Mouse (Mus musculus): ENCODE results near the gene Gm5767. TPM values are rescaled to one million over a fixed set of nuclear protein-coding genes. Genes with fewer than 3 reads are reported as not detected.

Gene Gm5767
- polyA plus RNA-seq (2014; fragmentation: Nextera tagmentation; extraction: Ambion mirVana): not detected in 2 replicates

DNA sequence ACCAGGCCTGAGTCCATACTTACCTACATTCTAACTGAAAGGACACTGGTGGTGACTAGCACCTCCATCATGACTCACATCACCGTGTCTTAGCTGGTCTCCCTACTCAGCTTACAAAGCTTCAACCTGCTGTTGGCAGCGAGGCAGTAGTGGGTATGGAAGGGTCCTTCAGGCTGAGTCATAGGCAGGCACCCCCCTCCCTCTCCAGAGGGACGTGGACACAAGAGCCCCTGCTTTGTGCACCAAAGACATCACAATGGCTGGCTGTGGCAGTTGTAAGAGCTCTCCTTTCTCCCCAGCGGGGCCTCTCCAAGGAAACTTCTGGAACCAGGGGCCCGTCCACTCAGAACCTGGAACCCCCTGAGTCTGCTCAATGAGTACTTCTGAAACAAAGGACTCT lies at the start of gene Gm5767:
TSS of gene Gm5767 (plus strand) at position 301 of the 400 bp plus-strand sequence.
- no peak within 1 kb of the TSS for H3K9ac ChIP-seq (ENCODE audit: low read depth, low read length)
- no peak within 1 kb of the TSS for H3K27ac ChIP-seq (ENCODE audit: low read depth, low read length)
- no peaks in the 10 kb centered on the region; the same call in 1 of the 2 replicates for H3K36me3 ChIP-seq (ENCODE audit: control insufficient read depth, insufficient read depth, low read length)
- H3K4me3 ChIP-seq (ENCODE audit: low read depth, low read length): no peak within 1 kb of the TSS
- no peaks in the 10 kb centered on the region for H3K27me3 ChIP-seq (ENCODE audit: control insufficient read depth, insufficient read depth, low read length)
- no peak within 1 kb of the TSS for H3K4me2 ChIP-seq
- 77% methylated on average over 5 of the region's 5 CpGs for WGBS (ENCODE audit: insufficient replicate concordance)
- no peaks in the 10 kb centered on the region for H3K4me1 ChIP-seq (ENCODE audit: control insufficient read depth, insufficient read depth, low read length)
- ATAC-seq (replicated peaks; ENCODE audit: insufficient number of reproducible peaks, low FRiP score, low TSS enrichment): no peak
- H3K9me3 ChIP-seq (replicated peaks; ENCODE audit: control insufficient read depth, low read length): no peaks in the 10 kb centered on the region

DNA sequence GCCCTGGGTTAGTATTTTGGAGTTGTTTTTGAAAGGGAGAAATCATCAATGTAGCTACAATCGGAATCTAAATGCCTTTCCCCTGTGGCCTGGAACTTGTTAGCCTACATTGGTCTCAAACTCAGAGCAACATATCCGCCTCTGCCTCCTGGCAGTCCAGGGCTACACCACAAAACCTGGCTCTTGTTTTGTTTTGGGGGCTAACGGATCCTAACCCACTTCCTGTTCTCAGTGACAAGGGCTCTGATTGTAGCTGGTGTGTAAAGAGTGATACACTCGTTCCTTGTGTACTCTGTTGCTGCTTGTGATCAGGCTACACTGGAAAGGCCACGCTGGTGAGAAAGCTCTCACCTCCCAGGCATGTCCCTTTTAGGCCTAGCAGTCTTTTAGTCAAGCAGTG lies 49.1 kb upstream of the Gm5767 start:
- Histone ChIP-seq H3K4me2 (no peak overlapping the region), H3K9ac (ENCODE audit: low read depth, low read length) (no peak overlapping the region), H3K4me1 (ENCODE audit: control insufficient read depth, insufficient read depth, low read length) (peaks cover 4% of the 10 kb centered on the region; the same call in 1 of the 2 replicates), H3K4me3 (ENCODE audit: low read depth, low read length) (no peak overlapping the region), H3K36me3 (ENCODE audit: control insufficient read depth, insufficient read depth, low read length) (peaks cover 5% of the 10 kb centered on the region; the same call in 1 of the 2 replicates), H3K9me3 (replicated peaks; ENCODE audit: control insufficient read depth, low read length) (no peaks in the 10 kb centered on the region), H3K27me3 (ENCODE audit: control insufficient read depth, insufficient read depth, low read length) (no peaks in the 10 kb centered on the region), H3K27ac (ENCODE audit: low read depth, low read length) (no peak overlapping the region)
- WGBS (ENCODE audit: insufficient replicate concordance): 76% methylated on average over 5 of the region's 5 CpGs
- ATAC-seq (replicated peaks; ENCODE audit: insufficient number of reproducible peaks, low FRiP score, low TSS enrichment): no peak

DNA sequence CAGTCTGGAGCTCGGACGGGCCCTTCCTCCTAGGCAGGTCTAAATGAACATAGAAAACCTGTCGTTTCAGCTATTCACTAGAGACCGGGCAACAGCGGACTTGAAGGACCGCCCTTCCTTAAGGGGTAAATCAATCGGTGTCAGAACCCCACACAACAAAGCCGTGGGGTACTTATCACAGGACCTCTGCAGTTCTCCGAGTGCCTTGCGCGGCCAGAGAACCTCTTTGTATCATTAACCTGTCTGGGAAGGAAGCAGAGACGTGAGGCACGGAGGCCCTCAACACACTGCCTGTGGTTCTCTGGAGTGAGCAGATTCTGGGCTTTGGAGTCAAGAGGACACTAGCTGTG lies 43.7 kb upstream of the Gm5767 start:
- Histone ChIP-seq H3K4me3 (ENCODE audit: low read depth, low read length) (peak overlapping the region; percentile 80), H3K9ac (ENCODE audit: low read depth, low read length) (peak overlapping the region; percentile 93), H3K4me2 (peak overlapping the region; percentile 81), H3K9me3 (replicated peaks; ENCODE audit: control insufficient read depth, low read length) (no peaks in the 10 kb centered on the region), H3K27me3 (ENCODE audit: control insufficient read depth, insufficient read depth, low read length) (no peaks in the 10 kb centered on the region), H3K4me1 (ENCODE audit: control insufficient read depth, insufficient read depth, low read length) (peaks cover 18% of the 10 kb centered on the region), H3K36me3 (ENCODE audit: control insufficient read depth, insufficient read depth, low read length) (peaks cover 7% of the 10 kb centered on the region), H3K27ac (ENCODE audit: low read depth, low read length) (peak overlapping the region; percentile 86)
- WGBS (ENCODE audit: insufficient replicate concordance): under 1% methylated on average over 13 of the region's 13 CpGs
- ATAC-seq (replicated peaks; ENCODE audit: insufficient number of reproducible peaks, low FRiP score, low TSS enrichment): no peak

DNA sequence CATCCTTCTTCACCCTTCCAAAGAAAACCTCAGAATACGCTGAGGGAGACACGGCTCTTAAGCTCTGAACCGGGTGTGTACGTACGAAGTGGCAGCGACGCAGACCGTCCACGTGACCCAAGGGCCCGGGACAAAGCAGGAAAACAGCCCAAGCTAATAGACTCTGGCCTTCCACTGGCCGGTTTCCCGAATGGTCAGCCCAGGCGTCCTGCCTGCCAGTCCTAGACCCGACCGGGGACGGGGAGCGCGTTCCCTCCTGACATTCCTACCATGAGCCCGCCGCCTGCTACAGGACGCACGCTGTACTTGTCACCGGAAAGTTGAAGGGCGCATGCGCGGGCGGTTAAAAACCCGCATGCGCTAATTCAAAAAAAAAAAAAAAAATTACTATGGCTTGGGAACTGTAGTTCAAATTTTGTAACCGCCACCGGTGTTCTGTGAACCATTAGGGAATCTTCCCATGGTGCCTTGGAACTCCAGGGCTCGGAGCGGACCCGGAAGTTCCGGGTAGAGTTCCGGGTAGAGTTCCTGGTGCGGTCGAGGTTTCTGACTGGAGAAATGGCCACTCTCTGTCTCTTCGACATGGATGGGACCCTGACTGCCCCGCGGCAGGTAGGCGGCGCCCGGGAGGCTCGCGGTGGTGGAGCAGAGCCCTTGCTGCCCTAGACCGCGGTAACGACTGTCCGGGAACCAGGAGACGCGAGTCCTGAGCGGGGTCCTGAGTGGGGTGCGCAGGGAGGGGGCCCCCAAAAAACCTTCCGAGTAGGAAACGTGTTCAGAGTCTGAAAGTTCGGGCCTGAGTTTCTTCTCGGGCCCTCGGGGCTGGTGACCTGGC lies 43.1 kb upstream of the Gm5767 start, which contains the start of the genes Pmm2 and Tmem186:
TSS of gene Pmm2 (plus strand) at position 458 of the 835 bp plus-strand sequence.
TSS of gene Tmem186 (minus strand) at position 496 of the 835 bp plus-strand sequence.
- Histone ChIP-seq H3K9ac (ENCODE audit: low read depth, low read length) (peak within 1 kb of the TSS; percentile 93), H3K27ac (ENCODE audit: low read depth, low read length) (peak within 1 kb of the TSS; percentile 86), H3K4me3 (ENCODE audit: low read depth, low read length) (peak within 1 kb of the TSS; percentile 80), H3K36me3 (ENCODE audit: control insufficient read depth, insufficient read depth, low read length) (peaks cover 7% of the 10 kb centered on the region), H3K4me2 (peak within 1 kb of the TSS; percentile 81), H3K4me1 (ENCODE audit: control insufficient read depth, insufficient read depth, low read length) (peaks cover 18% of the 10 kb centered on the region), H3K27me3 (ENCODE audit: control insufficient read depth, insufficient read depth, low read length) (no peaks in the 10 kb centered on the region), H3K9me3 (replicated peaks; ENCODE audit: control insufficient read depth, low read length) (no peaks in the 10 kb centered on the region)
- ATAC-seq (replicated peaks; ENCODE audit: insufficient number of reproducible peaks, low FRiP score, low TSS enrichment): peak; percentile 83
- under 1% methylated on average over 59 of the region's 59 CpGs for WGBS (ENCODE audit: insufficient replicate concordance)

DNA sequence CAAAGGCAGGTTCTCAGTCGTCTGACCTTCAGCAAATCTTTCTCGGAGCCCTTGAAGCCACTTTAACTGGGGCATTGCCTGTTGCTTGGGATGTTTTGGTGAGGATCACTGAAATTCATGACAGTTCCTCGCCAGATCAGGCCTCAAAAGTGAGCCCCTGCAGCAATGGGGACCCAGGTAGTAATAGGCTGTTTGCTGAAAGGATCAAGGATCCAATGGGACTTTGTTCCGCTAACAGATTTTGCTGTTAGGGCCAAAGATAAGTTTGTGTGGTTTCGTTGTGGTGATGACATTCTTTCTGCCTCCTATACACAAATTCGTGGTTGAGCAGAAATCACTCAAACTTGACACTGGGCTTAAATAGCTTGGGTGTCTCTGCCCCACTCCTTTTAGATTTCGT lies 42.4 kb upstream of the Gm5767 start:
- WGBS (ENCODE audit: insufficient replicate concordance): 46% methylated on average over 7 of the region's 7 CpGs
- Histone ChIP-seq H3K4me3 (ENCODE audit: low read depth, low read length) (peak overlapping the region; percentile 80), H3K36me3 (ENCODE audit: control insufficient read depth, insufficient read depth, low read length) (peaks cover 9% of the 10 kb centered on the region), H3K9ac (ENCODE audit: low read depth, low read length) (peak overlapping the region; percentile 93), H3K27ac (ENCODE audit: low read depth, low read length) (peak overlapping the region; percentile 86), H3K4me2 (peak overlapping the region; percentile 81), H3K4me1 (ENCODE audit: control insufficient read depth, insufficient read depth, low read length) (peaks cover 18% of the 10 kb centered on the region), H3K9me3 (replicated peaks; ENCODE audit: control insufficient read depth, low read length) (no peaks in the 10 kb centered on the region), H3K27me3 (ENCODE audit: control insufficient read depth, insufficient read depth, low read length) (no peaks in the 10 kb centered on the region)
- ATAC-seq (replicated peaks; ENCODE audit: insufficient number of reproducible peaks, low FRiP score, low TSS enrichment): no peak

DNA sequence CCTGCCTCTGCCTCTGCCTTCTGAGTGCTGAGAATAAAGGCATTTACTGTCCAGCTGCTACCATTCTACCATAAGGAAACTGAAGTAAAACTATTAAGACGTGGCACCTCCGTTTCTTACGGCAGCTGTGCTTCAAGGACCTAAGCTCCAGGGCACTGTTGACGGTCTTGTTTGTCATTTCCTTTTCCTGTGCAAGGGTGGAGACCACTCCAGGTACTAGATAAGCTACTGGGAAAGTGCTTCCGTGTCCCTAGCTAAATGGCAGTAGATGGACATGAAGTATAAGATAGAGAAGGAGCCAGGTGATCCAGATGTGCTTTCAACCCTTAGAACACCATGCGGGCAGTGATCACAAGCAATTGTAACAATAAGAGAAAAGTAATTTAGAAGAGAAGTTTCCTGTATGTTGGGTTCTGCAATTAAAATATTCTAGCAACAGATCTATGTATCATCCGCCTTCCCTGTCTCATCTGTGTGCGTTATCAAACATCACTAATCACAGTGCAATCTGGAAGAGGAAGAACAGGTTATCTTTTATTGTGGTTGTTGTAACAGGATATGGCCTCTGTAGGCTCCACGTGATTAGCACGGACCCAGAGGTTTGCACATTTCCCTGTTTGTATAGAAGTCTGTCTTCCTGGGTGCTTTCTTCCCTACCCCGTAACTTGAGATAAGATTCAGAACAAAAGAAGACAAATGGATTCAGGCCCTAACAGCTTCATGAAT lies 40.9 kb upstream of the Gm5767 start:
- Histone ChIP-seq H3K4me1 (ENCODE audit: control insufficient read depth, insufficient read depth, low read length) (peaks cover 18% of the 10 kb centered on the region), H3K4me2 (no peak overlapping the region), H3K4me3 (ENCODE audit: low read depth, low read length) (no peak overlapping the region), H3K9me3 (replicated peaks; ENCODE audit: control insufficient read depth, low read length) (no peaks in the 10 kb centered on the region), H3K9ac (ENCODE audit: low read depth, low read length) (no peak overlapping the region), H3K27ac (ENCODE audit: low read depth, low read length) (no peak overlapping the region), H3K36me3 (ENCODE audit: control insufficient read depth, insufficient read depth, low read length) (peaks cover 19% of the 10 kb centered on the region), H3K27me3 (ENCODE audit: control insufficient read depth, insufficient read depth, low read length) (no peaks in the 10 kb centered on the region)
- no peak for ATAC-seq (replicated peaks; ENCODE audit: insufficient number of reproducible peaks, low FRiP score, low TSS enrichment)
- WGBS (ENCODE audit: insufficient replicate concordance): 71% methylated on average over 11 of the region's 11 CpGs

DNA sequence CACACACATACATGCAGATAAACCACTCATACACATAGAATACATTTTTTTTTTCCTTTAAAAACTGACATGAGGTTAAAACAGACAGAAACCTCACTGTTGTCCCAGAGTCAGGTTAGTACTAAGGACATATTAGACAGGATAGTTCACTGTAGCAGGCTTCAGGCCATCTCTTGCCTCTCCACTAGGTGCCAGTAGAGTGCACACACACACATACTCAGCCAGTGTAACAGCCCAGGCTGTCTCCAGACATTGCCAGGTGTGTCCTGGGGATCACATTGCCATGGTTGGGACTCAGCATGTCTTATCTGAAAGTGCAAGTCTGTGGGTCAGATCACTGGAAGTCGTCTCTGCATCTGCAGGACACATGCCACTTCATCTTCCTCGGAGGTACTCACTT lies 36.7 kb upstream of the Gm5767 start:
- Histone ChIP-seq H3K4me2 (no peak overlapping the region), H3K4me3 (ENCODE audit: low read depth, low read length) (no peak overlapping the region), H3K9ac (ENCODE audit: low read depth, low read length) (no peak overlapping the region), H3K27me3 (ENCODE audit: control insufficient read depth, insufficient read depth, low read length) (no peaks in the 10 kb centered on the region), H3K4me1 (ENCODE audit: control insufficient read depth, insufficient read depth, low read length) (peaks cover 6% of the 10 kb centered on the region), H3K9me3 (replicated peaks; ENCODE audit: control insufficient read depth, low read length) (no peaks in the 10 kb centered on the region), H3K36me3 (ENCODE audit: control insufficient read depth, insufficient read depth, low read length) (peaks cover 30% of the 10 kb centered on the region), H3K27ac (ENCODE audit: low read depth, low read length) (no peak overlapping the region)
- 70% methylated on average over 2 of the region's 2 CpGs for WGBS (ENCODE audit: insufficient replicate concordance)
- peak; percentile 65; the same call in 1 of the 2 replicates for ATAC-seq (replicated peaks; ENCODE audit: insufficient number of reproducible peaks, low FRiP score, low TSS enrichment)

DNA sequence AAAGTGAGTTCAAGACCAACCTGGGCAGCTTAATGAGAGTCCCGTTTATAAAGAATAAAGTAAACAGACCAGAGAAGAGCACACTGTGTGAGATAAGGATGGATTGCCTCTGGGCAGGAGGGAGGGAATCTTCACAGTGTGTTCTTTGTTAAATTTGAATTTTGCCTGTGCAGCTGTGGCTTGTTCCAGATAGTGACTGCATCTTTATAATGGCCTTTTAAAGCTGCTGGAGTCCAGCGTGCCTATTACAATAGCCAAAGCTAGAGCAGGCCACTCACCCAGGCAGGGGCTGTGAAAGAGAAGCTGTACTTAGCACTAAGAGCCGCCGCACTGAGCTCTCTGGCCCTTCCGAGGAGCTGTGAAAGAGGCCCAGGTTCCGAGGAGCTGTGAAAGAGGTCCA lies 35.0 kb upstream of the Gm5767 start:
- no peaks in the 10 kb centered on the region for H3K27me3 ChIP-seq (ENCODE audit: control insufficient read depth, insufficient read depth, low read length)
- no peak for ATAC-seq (replicated peaks; ENCODE audit: insufficient number of reproducible peaks, low FRiP score, low TSS enrichment)
- no peak overlapping the region for H3K27ac ChIP-seq (ENCODE audit: low read depth, low read length)
- H3K4me2 ChIP-seq: no peak overlapping the region
- no peaks in the 10 kb centered on the region for H3K4me1 ChIP-seq (ENCODE audit: control insufficient read depth, insufficient read depth, low read length)
- no peak overlapping the region for H3K9ac ChIP-seq (ENCODE audit: low read depth, low read length)
- H3K9me3 ChIP-seq (replicated peaks; ENCODE audit: control insufficient read depth, low read length): no peaks in the 10 kb centered on the region
- WGBS (ENCODE audit: insufficient replicate concordance): 80% methylated on average over 6 of the region's 6 CpGs
- H3K4me3 ChIP-seq (ENCODE audit: low read depth, low read length): no peak overlapping the region
- peaks cover 39% of the 10 kb centered on the region for H3K36me3 ChIP-seq (ENCODE audit: control insufficient read depth, insufficient read depth, low read length)

Data from heart, embryonic 11.5 days (tissue).